Mouse (Mus musculus): Measurements from ENCODE around the gene Defb13. TPM values are rescaled to one million over a fixed set of nuclear protein-coding genes. Genes with fewer than 3 reads are reported as not detected.

Defb13 gene
- polyA plus RNA-seq, 1 experiment from 2014 or later: not detected

GRCm38 (mm10) chr8:21947311-21948017, 902 bp downstream of the Defb13 start:
- Histone ChIP-seq H3K4me1 (ENCODE audit: insufficient read depth) (no peaks in the 10 kb centered on the region), H3K36me3 (replicated peaks; ENCODE audit: insufficient read depth, low read length) (no peaks in the 10 kb centered on the region), H3K9me3 (ENCODE audit: low read length) (no peaks in the 10 kb centered on the region), H3K27me3 (ENCODE audit: insufficient read depth, low read length) (no peaks in the 10 kb centered on the region), H3K4me2 (ENCODE audit: low read depth, low read length) (no peak overlapping the region), H3K4me3 (ENCODE audit: low read depth, low read length) (no peak overlapping the region), H3K27ac (ENCODE audit: low read depth) (no peak overlapping the region), H3K9ac (replicated peaks) (no peak overlapping the region)
- TF ChIP-seq CTCF (IDR thresholded peaks at IDR 0.05; ENCODE audit: low read depth): no peak
- TF ChIP-seq EP300 (IDR thresholded peaks at IDR 0.05; ENCODE audit: low read depth): no peak
- DNase-seq: no peak
- WGBS (ENCODE audit: insufficient replicate concordance): 72% methylated on average over 9 of the region's 9 CpGs
- no peak for ATAC-seq

- Histone ChIP-seq H3K36me3 (replicated peaks; ENCODE audit: insufficient read depth, low read length) (no peaks in the 10 kb centered on the region), H3K9me3 (ENCODE audit: low read length) (no peaks in the 10 kb centered on the region), H3K9ac (replicated peaks) (no peak overlapping the region), H3K4me3 (ENCODE audit: low read depth, low read length) (no peak overlapping the region), H3K4me1 (ENCODE audit: insufficient read depth) (no peaks in the 10 kb centered on the region), H3K27me3 (ENCODE audit: insufficient read depth, low read length) (no peaks in the 10 kb centered on the region), H3K27ac (ENCODE audit: low read depth) (no peak overlapping the region), H3K4me2 (ENCODE audit: low read depth, low read length) (no peak overlapping the region)
- peak; percentile 40 for DNase-seq
- 5% methylated on average over 9 of the region's 9 CpGs for WGBS (ENCODE audit: insufficient replicate concordance)
- TF ChIP-seq EP300 (IDR thresholded peaks at IDR 0.05; ENCODE audit: low read depth): no peak
- TF ChIP-seq CTCF (IDR thresholded peaks at IDR 0.05; ENCODE audit: low read depth): peak; percentile 81
- no peak for ATAC-seq
Observed at GRCm38 (mm10) chr8:21955321-21955720, 8.8 kb downstream of the Defb13 start.

GRCm38 (mm10) chr8:21956336-21956735, 9.8 kb downstream of the Defb13 start:
- DNase-seq: no peak
- 72% methylated on average over 3 of the region's 3 CpGs for WGBS (ENCODE audit: insufficient replicate concordance)
- no peak for ATAC-seq
- no peaks in the 10 kb centered on the region for H3K9me3 ChIP-seq (ENCODE audit: low read length)
- TF ChIP-seq EP300 (IDR thresholded peaks at IDR 0.05; ENCODE audit: low read depth): no peak
- TF ChIP-seq CTCF (IDR thresholded peaks at IDR 0.05; ENCODE audit: low read depth): no peak
- H3K27ac ChIP-seq (ENCODE audit: low read depth): no peak overlapping the region
- no peak overlapping the region for H3K4me2 ChIP-seq (ENCODE audit: low read depth, low read length)
- H3K36me3 ChIP-seq (replicated peaks; ENCODE audit: insufficient read depth, low read length): no peaks in the 10 kb centered on the region
- H3K4me1 ChIP-seq (ENCODE audit: insufficient read depth): no peaks in the 10 kb centered on the region
- H3K9ac ChIP-seq (replicated peaks): no peak overlapping the region
- no peak overlapping the region for H3K4me3 ChIP-seq (ENCODE audit: low read depth, low read length)
- no peaks in the 10 kb centered on the region for H3K27me3 ChIP-seq (ENCODE audit: insufficient read depth, low read length)

- no peak for TF ChIP-seq CTCF (IDR thresholded peaks at IDR 0.05; ENCODE audit: low read depth)
- no peak for TF ChIP-seq EP300 (IDR thresholded peaks at IDR 0.05; ENCODE audit: low read depth)
- no peaks in the 10 kb centered on the region for H3K4me1 ChIP-seq (ENCODE audit: insufficient read depth)
- ATAC-seq: no peak
- H3K36me3 ChIP-seq (replicated peaks; ENCODE audit: insufficient read depth, low read length): no peaks in the 10 kb centered on the region
- H3K9ac ChIP-seq (replicated peaks): no peak within 1 kb of the TSS
- DNase-seq: no peak
- H3K27ac ChIP-seq (ENCODE audit: low read depth): no peak within 1 kb of the TSS
- H3K9me3 ChIP-seq (ENCODE audit: low read length): no peaks in the 10 kb centered on the region
- H3K4me2 ChIP-seq (ENCODE audit: low read depth, low read length): no peak within 1 kb of the TSS
- H3K27me3 ChIP-seq (ENCODE audit: insufficient read depth, low read length): no peaks in the 10 kb centered on the region
- 74% methylated on average over 2 of the region's 2 CpGs for WGBS (ENCODE audit: insufficient replicate concordance)
- H3K4me3 ChIP-seq (ENCODE audit: low read depth, low read length): no peak within 1 kb of the TSS
Observed at GRCm38 (mm10) chr8:21958414-21958813, 11.9 kb downstream of the Defb13 start, which contains the start of gene Fam90a1a. TSS of gene Fam90a1a (plus strand) at chr8:21958714.

- no peak for DNase-seq
- Histone ChIP-seq H3K36me3 (replicated peaks; ENCODE audit: insufficient read depth, low read length) (no peaks in the 10 kb centered on the region), H3K4me3 (ENCODE audit: low read depth, low read length) (no peak overlapping the region), H3K9ac (replicated peaks) (no peak overlapping the region), H3K4me1 (ENCODE audit: insufficient read depth) (no peaks in the 10 kb centered on the region), H3K9me3 (ENCODE audit: low read length) (no peaks in the 10 kb centered on the region), H3K27ac (ENCODE audit: low read depth) (no peak overlapping the region), H3K27me3 (ENCODE audit: insufficient read depth, low read length) (no peaks in the 10 kb centered on the region), H3K4me2 (ENCODE audit: low read depth, low read length) (no peak overlapping the region)
- TF ChIP-seq CTCF (IDR thresholded peaks at IDR 0.05; ENCODE audit: low read depth) (no peak), EP300 (IDR thresholded peaks at IDR 0.05; ENCODE audit: low read depth) (no peak)
- ATAC-seq: no peak
- WGBS (ENCODE audit: insufficient replicate concordance): 59% methylated on average over 1 of the region's 1 CpGs
Observed at GRCm38 (mm10) chr8:21966646-21967045, 20.1 kb downstream of the Defb13 start.

- 66% methylated on average over 3 of the region's 3 CpGs for WGBS (ENCODE audit: insufficient replicate concordance)
- no peak for DNase-seq
Observed at GRCm38 (mm10) chr8:21969475-21969874, 22.9 kb downstream of the Defb13 start, which contains the start of gene Ccdc70. TSS of gene Ccdc70 (plus strand) at chr8:21969775.

More at GRCm38 (mm10) chr8:21969475-21969874, 22.9 kb downstream of the Defb13 start, which contains the start of gene Ccdc70:
- no peak within 1 kb of the TSS for H3K9ac ChIP-seq (replicated peaks)
- H3K4me2 ChIP-seq (ENCODE audit: low read depth, low read length): no peak within 1 kb of the TSS
- H3K4me1 ChIP-seq (ENCODE audit: insufficient read depth): no peaks in the 10 kb centered on the region
- H3K27me3 ChIP-seq (ENCODE audit: insufficient read depth, low read length): no peaks in the 10 kb centered on the region
- H3K9me3 ChIP-seq (ENCODE audit: low read length): no peaks in the 10 kb centered on the region
- no peak for ATAC-seq
- no peak within 1 kb of the TSS for H3K27ac ChIP-seq (ENCODE audit: low read depth)
- no peak within 1 kb of the TSS for H3K4me3 ChIP-seq (ENCODE audit: low read depth, low read length)
- H3K36me3 ChIP-seq (replicated peaks; ENCODE audit: insufficient read depth, low read length): no peaks in the 10 kb centered on the region
- TF ChIP-seq CTCF (IDR thresholded peaks at IDR 0.05; ENCODE audit: low read depth) (no peak), EP300 (IDR thresholded peaks at IDR 0.05; ENCODE audit: low read depth) (no peak)

All from liver, postnatal 0 days (tissue).